In the genomic region with DNA sequence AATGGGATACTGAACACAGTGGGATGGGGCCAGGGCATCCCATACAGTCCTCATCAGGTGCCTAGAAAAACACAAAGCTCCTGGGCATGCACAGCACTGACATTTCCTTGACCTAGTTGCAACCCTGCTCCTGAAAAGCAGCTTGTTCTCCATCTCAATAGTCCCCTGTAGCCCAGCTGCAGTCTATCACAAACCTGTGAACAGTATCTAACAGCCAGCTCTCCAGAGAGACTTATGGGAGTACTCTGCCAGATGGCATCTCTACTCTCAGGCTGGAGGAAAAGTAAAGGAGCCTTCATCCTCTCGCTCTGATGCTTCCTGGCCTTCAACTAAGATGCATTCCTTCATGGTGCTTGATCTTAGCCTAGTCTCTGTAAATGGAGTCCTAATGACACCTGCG, we compare ENCODE assay signal across 27 mouse cellular contexts.
A peak's percentile ranks its signal among the peaks of the same experiment; 100 is the strongest.
DNase-seq lines count a peak whose midpoint lies in the region; ATAC-seq and TF ChIP-seq lines count a peak whose summit lies in the region.
"Had no signal": no experiment of that assay in that cellular context is flagged by ENCODE, and none has a peak within 500 bp of the region (broad histone marks: within the 10 kb centered on the region; RNA-seq: fewer than 3 reads in every experiment).

No protein-coding gene starts in this region.

- H3K27ac ChIP-seq in layer of hippocampus, adult 2 months, result peak overlapping the region; percentile 57; the same call in 1 of the 2 replicates
- H3K27ac ChIP-seq: embryonic facial prominence, embryonic 13.5 days; embryonic facial prominence, embryonic 15.5 days; forebrain, embryonic 10.5 days; forebrain, embryonic 12.5 days had no signal

- peak; percentile 64 for ATAC-seq in frontal cortex, adult (ENCODE audit: low TSS enrichment)
- ATAC-seq: activated CD4-positive, CD25-positive, alpha-beta regulatory T cell, adult 4 months; CD4-positive, CD25-positive, alpha-beta regulatory T cell, adult 4 months; forebrain, embryonic 14.5 days; forebrain, embryonic 16.5 days; Patski had no signal

- DNase-seq in frontal cortex, postnatal 25 days (ENCODE audit: low spot score in 2 of 2), result no peak
- DNase-seq in layer of hippocampus, adult 2 months (ENCODE audit: low spot score in 2 of 2), result no peak
- no peak for DNase-seq in layer of hippocampus, adult 9-11 months
- DNase-seq in right cerebral cortex, adult 18-20 months, result peak; percentile 39
- no peak for DNase-seq in right cerebral cortex, adult 2 months (ENCODE audit: low spot score in 2 of 2)
- DNase-seq: adrenal gland, adult 8-10 months; adrenal gland, postnatal 14 days; adrenal gland, postnatal 36 days; B cell, adult 2 months; cerebellum, adult 11 months; cerebellum, adult 18-20 months; cerebellum, adult 8-10 months; cerebellum, adult 9-11 months; cerebellum, postnatal 14 days; cerebellum, postnatal 36 days; embryo, embryonic 11 days had no signal

- no peak for TF ChIP-seq CTCF in layer of hippocampus, adult 2 months (conservative IDR thresholded peaks at IDR 0.05)

- no peak overlapping the region for H3K4me3 ChIP-seq in layer of hippocampus, adult 2 months
- H3K4me3 ChIP-seq: embryonic facial prominence, embryonic 13.5 days; embryonic facial prominence, embryonic 15.5 days; erythroblast, embryonic 14.5 days; forebrain, embryonic 10.5 days; forebrain, embryonic 12.5 days had no signal
